Mouse (Mus musculus) heart, embryonic 12.5 days (tissue): Measurements from ENCODE around the gene Dgcr8. TPM values are rescaled to one million over a fixed set of nuclear protein-coding genes. Genes with fewer than 3 reads are reported as not detected.

Experiments
- ATAC-seq: fragments of 200-750 bp; cut with Nextera tagmentation; 2 replicates; pipeline ENCODE4 v1.8.0; 2017; ENCODE audit warnings: moderate TSS enrichment, moderate library complexity; ENCODE audit not compliant: insufficient number of reproducible peaks, low FRiP score
- H3K27ac ChIP-seq: fragments of 300-500 bp; sonication (generic); 2 replicates; pipeline ENCODE4 v1.5.1; 2016; ENCODE audit warnings: mild to moderate bottlenecking, moderate library complexity; ENCODE audit not compliant: poor library complexity, severe bottlenecking
- H3K27me3 ChIP-seq: fragments of 300-500 bp; sonication (generic); replicated peaks from 2 replicates; pipeline ENCODE4 v1.6.1; 2016; ENCODE audit warnings: mild to moderate bottlenecking, moderate library complexity
- H3K36me3 ChIP-seq: fragments of 300-500 bp; sonication (generic); 2 replicates; pipeline ENCODE4 v1.6.1; 2016; ENCODE audit warnings: mild to moderate bottlenecking, moderate library complexity
- H3K4me1 ChIP-seq: fragments of 300-500 bp; sonication (generic); replicated peaks from 2 replicates; pipeline ENCODE4 v1.6.1; 2016; ENCODE audit warnings: mild to moderate bottlenecking
- H3K4me2 ChIP-seq: fragments of 300-500 bp; sonication (generic); 2 replicates; pipeline ENCODE4 v1.6.1; 2016; ENCODE audit warnings: mild to moderate bottlenecking, moderate library complexity
- H3K4me3 ChIP-seq: fragments of 300-500 bp; sonication (generic); 2 replicates; pipeline ENCODE4 v1.5.1; 2016; ENCODE audit warnings: mild to moderate bottlenecking
- H3K9ac ChIP-seq: fragments of 300-500 bp; sonication (generic); 2 replicates; pipeline ENCODE4 v1.6.1; 2016; ENCODE audit warnings: mild to moderate bottlenecking, moderate library complexity
- H3K9me3 ChIP-seq: fragments of 300-500 bp; sonication (generic); replicated peaks from 2 replicates; pipeline ENCODE4 v1.6.1; 2016; ENCODE audit warnings: mild to moderate bottlenecking, moderate library complexity
- WGBS: fragments of 180-500 bp; shearing (Covaris S2); methylation state at CpG from one replicate; pipeline ENCODE4 v1.1.7; 2016; 5-methylcytosine and 5-hydroxymethylcytosine counted together
- polyA plus RNA-seq: library from polyadenylated mRNA; unstranded; fragments of >200 nt; fragmentation: Nextera tagmentation; extraction: Ambion mirVana; gene quantifications from 2 replicates; pipeline ENCODE4 v1.2.1, GENCODE M21; 2016

The Dgcr8 gene
- polyA plus RNA-seq, 1 experiment from 2014 or later: 24.9 TPM

GRCm38 (mm10) chr16:18233451-18233850 is 55.6 kb downstream of the Dgcr8 start:
- no peaks in the 10 kb centered on the region for H3K9me3 ChIP-seq
- H3K4me3 ChIP-seq: peak overlapping the region; percentile 88
- H3K4me1 ChIP-seq: peaks cover 65% of the 10 kb centered on the region
- H3K9ac ChIP-seq: peak overlapping the region; percentile 87
- ATAC-seq: no peak
- peaks cover 17% of the 10 kb centered on the region for H3K36me3 ChIP-seq
- H3K27me3 ChIP-seq: no peaks in the 10 kb centered on the region
- H3K4me2 ChIP-seq: peak overlapping the region; percentile 91
- no peak overlapping the region for H3K27ac ChIP-seq
- WGBS: 41% methylated on average over 1 of the region's 1 CpGs

GRCm38 (mm10) chr16:18231451-18231850 is 57.6 kb downstream of the Dgcr8 start:
- Histone ChIP-seq H3K27ac (peak overlapping the region; percentile 95; the same call in 1 of the 2 replicates), H3K9ac (0 out of 2 replicates have a peak overlapping the region, but pooled peaks have one; percentile 21), H3K9me3 (no peaks in the 10 kb centered on the region), H3K4me2 (no peak overlapping the region), H3K36me3 (peaks cover 26% of the 10 kb centered on the region), H3K4me1 (peaks cover 74% of the 10 kb centered on the region), H3K27me3 (no peaks in the 10 kb centered on the region), H3K4me3 (no peak overlapping the region)
- no peak for ATAC-seq
- WGBS: 80% methylated on average over 4 of the region's 4 CpGs

- Histone ChIP-seq H3K4me2 (peak overlapping the region; percentile 66), H3K27ac (peak overlapping the region; percentile 95), H3K4me1 (peaks cover 70% of the 10 kb centered on the region), H3K9me3 (no peaks in the 10 kb centered on the region), H3K27me3 (no peaks in the 10 kb centered on the region), H3K36me3 (peaks cover 30% of the 10 kb centered on the region), H3K4me3 (no peak overlapping the region), H3K9ac (peak overlapping the region; percentile 21; the same call in 1 of the 2 replicates)
- 82% methylated on average over 3 of the region's 3 CpGs for WGBS
- no peak for ATAC-seq
These were observed 58.0 kb downstream of the Dgcr8 start for GRCm38 (mm10) chr16:18231047-18231446.

GRCm38 (mm10) chr16:18230617-18231016 is 58.4 kb downstream of the Dgcr8 start:
- WGBS: 72% methylated on average over 6 of the region's 6 CpGs
- Histone ChIP-seq H3K9me3 (no peaks in the 10 kb centered on the region), H3K27me3 (no peaks in the 10 kb centered on the region), H3K9ac (peak overlapping the region; percentile 17; the same call in 1 of the 2 replicates), H3K27ac (peak overlapping the region; percentile 95), H3K36me3 (peaks cover 34% of the 10 kb centered on the region), H3K4me1 (peaks cover 65% of the 10 kb centered on the region), H3K4me2 (peak overlapping the region; percentile 66), H3K4me3 (0 out of 2 replicates have a peak overlapping the region, but pooled peaks have one; percentile 27)
- no peak for ATAC-seq

- ATAC-seq: peak; percentile 44
- Histone ChIP-seq H3K4me2 (peak overlapping the region; percentile 66), H3K4me1 (peaks cover 63% of the 10 kb centered on the region), H3K27ac (peak overlapping the region; percentile 95), H3K36me3 (peaks cover 44% of the 10 kb centered on the region), H3K9ac (peak overlapping the region; percentile 55), H3K4me3 (peak overlapping the region; percentile 27), H3K9me3 (no peaks in the 10 kb centered on the region), H3K27me3 (no peaks in the 10 kb centered on the region)
- WGBS: 26% methylated on average over 11 of the region's 11 CpGs
These were observed 59.4 kb downstream of the Dgcr8 start for GRCm38 (mm10) chr16:18229622-18230021.

GRCm38 (mm10) chr16:18228856-18229255 is 60.2 kb downstream of the Dgcr8 start:
- peaks cover 58% of the 10 kb centered on the region for H3K4me1 ChIP-seq
- H3K9me3 ChIP-seq: no peaks in the 10 kb centered on the region
- H3K27ac ChIP-seq: peak overlapping the region; percentile 95
- H3K36me3 ChIP-seq: peaks cover 52% of the 10 kb centered on the region
- H3K4me2 ChIP-seq: peak overlapping the region; percentile 66
- no peak for ATAC-seq
- H3K9ac ChIP-seq: peak overlapping the region; percentile 55
- no peaks in the 10 kb centered on the region for H3K27me3 ChIP-seq
- 86% methylated on average over 4 of the region's 4 CpGs for WGBS
- peak overlapping the region; percentile 27; the same call in 1 of the 2 replicates for H3K4me3 ChIP-seq

- WGBS: 92% methylated on average over 20 of the region's 20 CpGs
- ATAC-seq: no peak
- Histone ChIP-seq H3K4me1 (peaks cover 49% of the 10 kb centered on the region), H3K27ac (no peak overlapping the region), H3K9me3 (no peaks in the 10 kb centered on the region), H3K4me3 (no peak overlapping the region), H3K4me2 (no peak overlapping the region), H3K9ac (no peak overlapping the region), H3K27me3 (no peaks in the 10 kb centered on the region), H3K36me3 (peaks cover 58% of the 10 kb centered on the region)
These were observed 61.1 kb downstream of the Dgcr8 start for GRCm38 (mm10) chr16:18227897-18228422.

- H3K9me3 ChIP-seq: no peaks in the 10 kb centered on the region
- H3K27ac ChIP-seq: no peak overlapping the region
- H3K27me3 ChIP-seq: no peaks in the 10 kb centered on the region
- no peak overlapping the region for H3K4me3 ChIP-seq
- H3K9ac ChIP-seq: no peak overlapping the region
- no peak for ATAC-seq
- WGBS: 89% methylated on average over 13 of the region's 13 CpGs
- no peak overlapping the region for H3K4me2 ChIP-seq
- H3K4me1 ChIP-seq: peaks cover 48% of the 10 kb centered on the region
- peaks cover 65% of the 10 kb centered on the region for H3K36me3 ChIP-seq
These were observed 61.9 kb downstream of the Dgcr8 start for GRCm38 (mm10) chr16:18227187-18227586.

GRCm38 (mm10) chr16:18222188-18222587 is 66.9 kb downstream of the Dgcr8 start:
- no peak overlapping the region for H3K9ac ChIP-seq
- no peak overlapping the region for H3K4me2 ChIP-seq
- no peaks in the 10 kb centered on the region for H3K9me3 ChIP-seq
- H3K27ac ChIP-seq: no peak overlapping the region
- ATAC-seq: no peak
- H3K4me3 ChIP-seq: no peak overlapping the region
- peaks cover 65% of the 10 kb centered on the region for H3K36me3 ChIP-seq
- 84% methylated on average over 11 of the region's 11 CpGs for WGBS
- H3K4me1 ChIP-seq: peaks cover 17% of the 10 kb centered on the region
- H3K27me3 ChIP-seq: no peaks in the 10 kb centered on the region

GRCm38 (mm10) chr16:18221543-18221898 is 67.5 kb downstream of the Dgcr8 start:
- Histone ChIP-seq H3K4me2 (no peak overlapping the region), H3K36me3 (peaks cover 59% of the 10 kb centered on the region), H3K27me3 (no peaks in the 10 kb centered on the region), H3K27ac (no peak overlapping the region), H3K9me3 (no peaks in the 10 kb centered on the region), H3K4me1 (peaks cover 15% of the 10 kb centered on the region), H3K4me3 (no peak overlapping the region), H3K9ac (no peak overlapping the region)
- ATAC-seq: no peak
- 71% methylated on average over 11 of the region's 11 CpGs for WGBS

GRCm38 (mm10) chr16:18220856-18221542 is 68.0 kb downstream of the Dgcr8 start:
- no peak for ATAC-seq
- H3K36me3 ChIP-seq: peaks cover 54% of the 10 kb centered on the region
- no peak overlapping the region for H3K27ac ChIP-seq
- no peaks in the 10 kb centered on the region for H3K9me3 ChIP-seq
- H3K9ac ChIP-seq: no peak overlapping the region
- no peak overlapping the region for H3K4me3 ChIP-seq
- H3K4me2 ChIP-seq: no peak overlapping the region
- peaks cover 15% of the 10 kb centered on the region for H3K4me1 ChIP-seq
- no peaks in the 10 kb centered on the region for H3K27me3 ChIP-seq
- WGBS: 88% methylated on average over 6 of the region's 6 CpGs
